Mouse (Mus musculus) E14TG2a.4 (cell line): ENCODE data around the gene Tmem165.

Source experiments
- CTCF ChIP-seq: conservative IDR thresholded peaks from 2 replicates; pipeline ENCODE4 v1.5.1; 2014; ENCODE audit warnings: low read length
- NANOG ChIP-seq: IDR thresholded peaks from 2 replicates; pipeline ENCODE4 v1.6.1; 2014; ENCODE audit warnings: borderline replicate concordance, low read length, mixed read lengths
- POU5F1 ChIP-seq: IDR thresholded peaks from 2 replicates; pipeline ENCODE4 v1.6.1; 2014; ENCODE audit warnings: low read length, borderline replicate concordance

DNA sequence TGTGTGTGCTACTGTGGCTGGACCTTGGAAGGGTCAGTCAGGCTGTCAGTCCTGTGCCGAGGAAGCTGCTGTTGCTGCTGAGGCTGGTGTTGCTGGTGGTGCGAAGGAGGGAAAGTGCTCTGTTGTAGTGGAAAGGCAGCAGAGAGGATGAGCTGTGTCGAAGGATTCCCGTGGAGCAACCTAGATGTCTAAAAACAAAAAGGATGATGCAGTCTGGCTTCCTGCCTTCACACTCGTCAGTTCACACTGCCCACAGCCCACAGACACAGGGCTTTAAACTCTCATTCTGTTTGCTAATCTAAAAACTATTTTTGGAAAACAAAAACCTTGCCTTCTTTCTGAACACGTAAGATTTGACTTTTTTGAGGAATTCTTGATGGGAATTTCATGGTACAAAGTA is 33.0 kb downstream of the Tmem165 start:
- TF ChIP-seq CTCF (no peak), NANOG (no peak), POU5F1 (no peak)
